Mouse (Mus musculus) bone marrow macrophage, adult 2 months (primary cell): ENCODE data around the gene Stard3.

ENCODE experiments used
- CTCF ChIP-seq: IDR thresholded peaks from 2 replicates; pipeline ENCODE4 v1.5.1; 2012; ENCODE audit warnings: low read depth, mild to moderate bottlenecking, low read length, moderate library complexity
- POLR2A ChIP-seq: IDR thresholded peaks from 2 replicates; pipeline ENCODE4 v1.6.1; 2012; ENCODE audit warnings: mild to moderate bottlenecking, low read depth, low read length, borderline replicate concordance

- no peak for TF ChIP-seq POLR2A
- TF ChIP-seq CTCF, result no peak
These were observed 4.4 kb upstream of the Stard3 start for GRCm38 (mm10) chr11:98353651-98354211.
